Mouse (Mus musculus) telencephalon, adult 2 months (tissue): ENCODE measurements around the gene Abcb8.
A peak's percentile ranks its signal among the peaks of the same experiment; 100 is the strongest.

Experiments
- DNase-seq: peaks from one replicate; pipeline ENCODE4 v3.0.0-alpha.2; 2011; ENCODE audit warnings: low read depth, low spot score

The Abcb8 gene

DNA sequence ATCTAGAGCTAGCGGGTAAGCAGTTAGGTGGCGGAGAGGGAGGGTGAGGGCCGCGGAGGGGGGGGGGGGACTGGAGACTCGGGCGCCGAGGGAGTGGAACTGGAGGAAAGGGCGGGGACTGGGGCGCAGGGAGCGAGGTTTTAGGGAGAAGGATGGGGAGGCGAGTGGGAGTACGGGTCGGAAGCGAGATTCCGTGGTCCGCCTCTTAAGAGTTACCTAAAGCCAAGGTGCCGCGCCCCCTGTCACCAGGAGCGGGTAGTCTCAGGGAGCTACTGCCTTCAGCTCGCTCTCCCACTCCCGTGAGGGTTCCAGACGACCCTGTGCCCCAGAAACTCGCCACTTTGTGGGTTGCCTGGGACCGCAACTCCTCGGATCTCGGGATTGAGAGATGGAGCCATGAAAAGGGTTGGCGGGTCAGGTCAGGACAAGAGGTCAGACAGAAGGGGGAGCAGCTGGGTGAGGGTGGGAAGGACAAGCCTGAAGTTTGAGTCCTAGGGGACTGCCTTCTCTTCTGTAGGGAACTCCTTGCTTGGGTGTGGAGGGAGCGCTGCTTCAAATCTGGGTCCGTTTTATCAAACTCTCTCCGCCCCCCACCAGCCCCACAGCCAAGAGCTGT lies 32.1 kb downstream of the Abcb8 start:
- DNase-seq = no peak

DNA sequence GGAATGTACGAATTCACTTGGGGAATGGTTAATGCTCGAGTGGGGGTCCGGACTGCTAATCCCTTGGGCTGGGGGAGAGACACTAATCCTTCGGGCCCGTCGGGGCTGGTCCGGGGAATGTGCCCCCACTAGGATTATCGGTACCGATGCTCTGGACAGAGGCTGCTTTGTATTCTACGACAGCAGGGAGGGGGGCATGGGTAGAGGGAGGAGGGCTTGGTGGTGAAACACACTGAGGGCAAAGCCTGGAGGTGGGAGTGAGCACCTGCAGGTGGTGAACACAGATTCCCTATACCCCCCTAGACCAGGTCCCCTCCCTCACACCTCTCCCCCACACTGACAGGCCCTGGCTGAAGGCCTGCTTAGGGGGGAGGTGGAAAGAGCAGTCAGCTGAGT lies 32.6 kb downstream of the Abcb8 start:
- DNase-seq = no peak

DNA sequence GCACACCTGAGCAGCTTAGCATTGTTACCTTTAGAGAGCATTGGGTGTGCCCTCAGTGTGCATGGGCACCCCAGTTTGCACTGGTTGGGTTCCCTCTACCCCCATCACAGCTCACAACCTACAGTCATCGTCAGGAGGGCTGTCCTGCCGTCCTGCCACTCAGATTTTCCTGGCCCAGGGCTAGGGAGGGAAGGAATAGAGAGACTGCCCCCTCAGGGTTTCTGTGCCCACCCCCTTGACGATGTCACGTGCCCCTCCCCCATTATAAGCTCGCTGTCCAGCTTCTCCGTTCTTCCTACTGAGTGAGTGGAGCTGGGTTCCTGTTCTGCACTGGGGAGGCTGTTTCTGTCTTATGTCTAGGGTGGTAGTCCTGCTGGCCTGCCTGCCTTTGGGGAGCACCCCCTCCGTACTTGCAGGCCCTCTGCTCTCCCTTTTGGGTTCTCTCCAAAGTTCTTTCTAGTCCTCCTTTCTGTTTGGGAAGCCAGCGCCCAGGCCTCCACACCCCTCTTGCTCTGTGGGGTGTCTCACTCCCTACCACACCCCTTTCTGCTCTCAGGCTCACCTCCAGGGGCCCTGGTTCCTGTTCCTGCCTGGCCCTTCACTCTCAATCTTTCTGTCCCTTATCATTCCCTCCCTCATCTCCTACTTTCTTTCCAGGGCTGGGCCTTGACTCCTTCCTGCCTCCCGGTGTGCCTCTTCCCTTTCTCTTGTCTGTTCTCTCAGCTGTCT lies 33.3 kb downstream of the Abcb8 start:
- no peak for DNase-seq

DNA sequence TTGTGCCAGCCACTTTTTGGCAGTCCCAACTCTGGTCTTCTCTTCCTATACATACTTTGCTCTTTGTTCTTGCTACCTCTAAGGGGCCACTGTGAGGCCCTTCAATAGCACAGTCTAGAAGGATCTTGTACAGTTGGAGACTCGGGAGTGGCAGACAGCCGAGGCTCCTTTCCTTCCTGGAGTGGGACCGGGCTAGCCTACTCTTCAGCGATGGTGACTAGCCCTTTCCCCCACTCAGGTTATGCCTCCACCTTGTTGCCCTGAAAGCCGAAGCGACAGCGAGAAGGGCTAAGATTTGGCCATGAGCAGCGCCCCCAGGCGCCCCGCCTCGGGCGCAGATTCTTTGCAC lies 33.8 kb downstream of the Abcb8 start:
- DNase-seq = no peak

DNA sequence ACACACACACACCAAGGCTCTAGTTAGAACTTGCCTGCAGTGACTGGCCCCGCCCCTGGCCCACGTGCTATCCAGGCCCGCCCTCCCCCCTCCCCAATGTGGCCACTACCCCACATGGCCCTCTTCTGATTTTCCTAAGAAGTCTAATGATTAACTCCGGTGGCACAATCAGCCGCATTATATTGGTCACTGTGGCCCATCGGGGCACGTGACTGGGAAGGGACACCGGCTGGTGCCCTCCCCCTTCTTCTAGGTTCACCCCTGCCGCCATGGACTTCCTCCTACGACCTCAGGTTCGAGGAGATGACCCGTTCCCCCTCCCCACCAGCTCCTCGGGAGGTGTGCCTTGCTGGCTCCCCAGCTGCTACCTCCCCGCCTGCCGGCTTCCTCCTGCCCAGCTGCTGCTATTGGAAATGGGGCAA lies 34.5 kb downstream of the Abcb8 start:
- DNase-seq = no peak

DNA sequence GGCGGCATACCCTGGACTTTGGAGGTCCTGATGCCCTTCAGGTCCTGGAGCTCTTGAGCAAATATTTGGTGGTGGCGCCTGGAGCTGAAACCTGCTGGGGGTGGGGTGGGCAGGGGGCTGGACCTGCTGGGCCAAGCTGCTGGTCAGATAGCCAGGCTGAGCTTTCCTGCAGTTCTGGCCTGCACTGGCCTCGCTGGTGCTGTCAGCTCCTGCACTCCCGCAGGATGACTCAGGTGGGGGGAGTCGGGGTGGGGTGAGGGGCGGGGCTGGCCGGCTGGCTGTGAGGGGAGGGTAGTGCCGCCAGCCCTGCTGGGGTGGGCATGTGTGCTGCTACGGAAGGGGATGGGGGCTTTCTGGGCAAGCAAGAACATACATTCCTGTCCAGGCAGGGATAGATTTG lies 35.1 kb downstream of the Abcb8 start:
- DNase-seq = no peak

DNA sequence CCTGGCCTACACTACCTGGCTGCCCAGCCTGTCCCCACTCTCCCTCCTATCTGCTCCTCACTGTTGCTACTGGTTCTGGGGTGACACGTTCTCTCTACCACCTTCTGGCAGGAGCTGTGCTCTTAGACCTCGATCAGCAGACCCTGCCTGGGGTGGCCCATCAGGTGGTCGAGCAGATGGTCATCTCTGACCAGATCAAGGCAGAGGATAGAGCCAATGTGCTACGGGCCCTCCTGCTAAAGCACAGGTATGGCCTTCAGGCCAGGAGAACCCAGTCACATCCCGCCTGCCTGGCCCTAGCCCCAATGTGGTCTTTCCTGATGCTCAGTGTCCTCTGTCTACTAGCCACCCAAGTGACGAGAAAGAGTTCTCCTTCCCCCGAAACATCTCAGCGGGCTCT lies 40.5 kb downstream of the Abcb8 start:
- no peak for DNase-seq

DNA sequence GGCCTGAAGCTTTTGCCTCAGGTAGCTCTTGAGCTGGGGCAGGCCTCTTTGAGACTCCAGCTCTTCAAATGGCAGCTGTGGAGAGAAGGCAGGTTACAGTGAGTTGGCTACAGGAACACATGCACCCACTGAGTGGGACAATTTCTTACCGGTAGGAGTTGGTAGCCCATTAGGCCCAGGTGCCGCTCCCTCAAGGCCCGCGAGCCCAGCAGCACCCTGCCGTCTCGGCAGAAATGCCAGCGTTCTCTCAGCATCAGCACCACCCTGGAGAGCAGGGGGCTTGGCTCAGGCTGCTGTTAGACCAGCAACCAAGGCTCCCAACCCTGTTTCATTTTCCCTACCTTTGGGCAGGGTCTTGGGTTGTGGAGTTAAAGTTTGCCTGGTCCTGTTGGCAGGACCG lies 47.7 kb downstream of the Abcb8 start:
- DNase-seq = no peak

DNA sequence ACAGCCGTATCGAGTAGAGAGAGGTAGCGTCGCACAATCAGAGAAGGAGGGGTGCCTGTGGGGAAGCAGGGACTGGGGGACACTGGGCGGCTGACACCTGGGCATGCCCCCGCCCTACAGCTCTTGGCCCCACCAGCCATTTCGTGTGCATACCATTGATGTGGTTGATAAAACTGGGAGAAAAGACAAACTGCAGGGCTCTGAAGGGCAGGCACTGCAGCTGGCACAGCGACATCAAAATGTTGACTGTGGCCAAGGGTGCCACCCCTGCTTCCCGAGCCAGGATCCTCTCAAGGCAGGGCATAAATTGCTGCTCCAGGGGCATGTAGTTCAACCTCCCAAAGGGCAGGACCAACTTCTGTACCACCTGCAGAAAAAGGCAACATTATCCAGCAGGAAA lies 48.6 kb downstream of the Abcb8 start:
- no peak for DNase-seq

DNA sequence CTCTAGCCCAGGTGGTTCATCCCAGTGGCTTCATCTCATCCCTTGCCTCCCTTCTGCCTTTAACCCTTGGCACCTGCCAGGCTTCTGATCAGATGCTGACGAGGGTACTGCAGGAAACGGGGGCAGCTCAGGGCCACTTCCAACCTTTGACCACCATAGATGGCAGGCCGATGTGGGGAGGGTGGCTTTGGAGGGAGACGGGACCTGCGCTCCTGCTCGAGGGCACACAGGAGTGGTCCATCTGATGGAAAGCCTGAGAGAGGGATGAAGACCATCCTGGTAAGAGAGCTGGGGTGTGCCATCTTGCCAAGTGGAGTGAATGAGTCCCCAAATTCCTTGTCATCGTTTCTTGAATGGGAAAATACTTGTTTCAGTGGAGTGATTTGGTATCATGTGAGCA lies 49.7 kb downstream of the Abcb8 start:
- DNase-seq = no peak

DNA sequence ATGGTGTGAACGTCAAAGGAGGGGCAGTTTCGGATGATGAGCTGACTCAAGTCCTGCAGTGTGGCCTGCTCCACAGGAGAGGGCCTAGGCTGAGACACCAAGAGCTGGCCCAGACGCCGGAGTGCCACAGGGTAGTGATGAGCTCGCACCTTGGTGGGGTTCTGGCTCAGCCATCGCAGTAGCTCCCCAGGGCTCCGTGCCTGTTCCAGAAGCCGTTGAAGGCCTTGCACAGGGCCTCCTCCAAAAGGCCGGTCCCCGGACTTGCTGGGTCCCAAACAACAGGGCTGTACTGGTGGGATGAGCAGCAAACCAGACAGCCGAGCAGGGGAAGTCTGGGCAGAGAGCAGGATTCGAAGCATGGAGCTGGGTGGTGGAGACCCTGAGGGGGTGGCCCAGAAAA lies 50.5 kb downstream of the Abcb8 start:
- DNase-seq = no peak

DNA sequence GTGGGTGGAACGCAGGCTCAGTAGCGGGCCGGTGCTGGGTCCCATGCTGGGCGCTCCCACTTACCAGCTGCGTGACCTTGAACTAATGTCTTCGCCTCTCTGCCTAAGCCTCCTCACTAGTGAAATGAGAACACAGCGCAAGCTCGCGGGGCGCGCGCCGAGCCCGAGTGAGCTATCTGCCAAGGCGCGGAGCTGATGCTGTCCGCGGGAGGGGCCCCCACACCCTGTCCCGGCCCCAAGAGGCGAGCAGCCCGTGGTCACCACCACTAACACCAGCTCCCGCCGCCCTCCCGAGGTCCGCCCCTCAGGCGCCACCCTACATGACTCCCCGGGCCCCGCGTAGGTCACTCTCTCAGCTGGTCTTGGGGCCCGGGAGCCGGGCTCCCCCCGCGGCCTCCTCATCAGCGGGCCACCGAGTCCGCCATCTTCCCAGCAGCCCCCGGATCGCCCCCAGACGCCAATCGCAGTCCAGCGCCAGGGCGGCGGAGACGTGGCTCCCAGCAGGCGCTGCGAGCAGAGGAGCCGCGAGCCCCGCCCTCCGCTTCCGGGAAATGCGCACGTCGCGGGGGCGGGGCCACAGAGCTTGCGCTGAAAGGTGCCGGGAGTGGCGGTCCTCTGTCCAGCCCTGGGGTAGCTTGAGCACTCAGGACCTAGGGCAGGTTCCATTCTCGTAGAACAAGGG lies 51.4 kb downstream of the Abcb8 start, which contains the start of gene Fastk:
Fastk (minus strand) TSS at position 542 of the 682 bp plus-strand sequence.
- DNase-seq = peak; percentile 88

DNA sequence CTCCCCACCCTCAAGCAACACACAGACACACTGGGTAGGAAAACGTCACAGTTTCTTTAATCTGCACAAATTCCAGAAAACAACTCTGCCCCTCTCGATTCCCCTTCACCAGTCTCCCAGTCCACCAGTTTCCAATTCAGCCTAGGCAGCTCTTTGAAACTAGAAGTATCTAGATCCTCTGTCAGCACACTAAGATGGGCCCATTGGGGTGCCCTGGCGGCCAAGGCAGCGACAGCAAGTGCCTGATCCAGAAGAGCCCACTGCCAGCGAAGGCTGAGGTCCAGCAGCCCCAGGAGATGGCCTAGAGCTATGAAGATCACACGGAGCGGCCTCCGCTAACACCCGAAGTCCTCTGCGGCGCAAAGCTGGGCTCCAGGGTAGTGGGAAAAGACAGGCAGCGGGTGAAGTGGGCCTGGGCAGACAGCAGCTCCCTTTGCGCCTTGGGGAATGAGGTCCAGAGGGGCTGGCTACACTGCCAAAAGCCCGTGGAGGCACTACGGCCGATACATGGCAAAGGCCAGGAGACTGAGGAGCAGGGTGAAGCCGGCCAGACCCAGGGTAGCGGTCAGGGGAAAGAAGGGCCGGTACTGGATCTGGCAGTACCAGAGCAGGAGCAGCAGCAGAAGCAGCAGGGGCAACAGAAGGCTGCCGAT lies 52.1 kb downstream of the Abcb8 start:
- no peak for DNase-seq

DNA sequence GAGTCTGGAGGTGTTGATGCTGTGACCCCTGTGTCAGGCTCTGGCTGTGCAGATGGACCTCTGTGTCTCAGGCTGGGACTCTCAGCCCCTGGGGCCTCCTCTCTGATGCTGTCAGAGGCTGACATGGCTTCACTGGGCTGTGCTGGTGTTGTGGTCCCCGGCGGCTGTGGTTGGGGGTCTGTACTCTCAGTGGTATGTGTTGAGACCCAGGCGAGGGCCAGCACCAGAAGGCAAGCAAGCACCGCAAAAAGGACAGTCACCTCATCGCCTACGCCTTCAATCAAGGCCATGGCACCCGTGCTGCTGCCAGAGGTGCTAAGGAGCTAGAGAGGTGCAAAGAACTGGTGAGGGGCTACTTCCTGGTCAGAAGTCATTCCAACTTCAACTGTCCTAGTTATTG lies 53.2 kb downstream of the Abcb8 start:
- no peak for DNase-seq

DNA sequence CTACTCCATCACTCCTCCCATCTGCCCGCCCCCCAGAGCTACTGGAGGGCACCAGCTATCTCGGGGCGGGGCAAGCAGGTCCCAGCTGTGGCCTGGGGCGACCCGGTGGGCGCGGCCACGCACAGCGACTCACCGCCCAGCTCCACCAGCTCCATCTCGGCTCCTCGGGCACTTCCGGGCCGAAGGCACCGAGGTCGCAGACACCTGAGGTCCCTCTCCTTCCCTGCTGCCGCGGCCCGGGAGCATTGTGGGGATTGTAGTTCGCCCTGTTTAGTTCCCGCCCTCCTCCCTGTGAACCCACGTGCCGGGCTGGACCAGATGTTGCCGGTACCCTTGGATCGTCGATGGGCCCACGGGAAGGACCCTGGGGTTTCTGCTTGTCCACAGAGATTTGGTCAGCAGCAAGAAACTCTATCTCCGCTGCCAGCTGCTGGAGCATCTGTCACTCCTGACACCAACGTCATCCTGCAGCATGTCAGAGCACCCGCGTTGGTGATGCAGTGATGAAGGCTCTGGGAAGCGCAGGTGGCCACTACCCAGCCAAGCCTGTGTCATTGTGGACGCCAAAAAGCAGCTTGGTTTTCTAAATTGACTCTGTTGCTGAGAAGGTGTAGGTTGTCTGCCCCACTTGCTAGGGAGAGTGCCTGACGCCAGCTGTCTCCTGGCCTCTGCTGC lies 54.3 kb downstream of the Abcb8 start, which contains the start of gene Tmub1:
Tmub1 (minus strand) TSS at position 231 of the 675 bp plus-strand sequence.
- DNase-seq = peak; percentile 77

DNA sequence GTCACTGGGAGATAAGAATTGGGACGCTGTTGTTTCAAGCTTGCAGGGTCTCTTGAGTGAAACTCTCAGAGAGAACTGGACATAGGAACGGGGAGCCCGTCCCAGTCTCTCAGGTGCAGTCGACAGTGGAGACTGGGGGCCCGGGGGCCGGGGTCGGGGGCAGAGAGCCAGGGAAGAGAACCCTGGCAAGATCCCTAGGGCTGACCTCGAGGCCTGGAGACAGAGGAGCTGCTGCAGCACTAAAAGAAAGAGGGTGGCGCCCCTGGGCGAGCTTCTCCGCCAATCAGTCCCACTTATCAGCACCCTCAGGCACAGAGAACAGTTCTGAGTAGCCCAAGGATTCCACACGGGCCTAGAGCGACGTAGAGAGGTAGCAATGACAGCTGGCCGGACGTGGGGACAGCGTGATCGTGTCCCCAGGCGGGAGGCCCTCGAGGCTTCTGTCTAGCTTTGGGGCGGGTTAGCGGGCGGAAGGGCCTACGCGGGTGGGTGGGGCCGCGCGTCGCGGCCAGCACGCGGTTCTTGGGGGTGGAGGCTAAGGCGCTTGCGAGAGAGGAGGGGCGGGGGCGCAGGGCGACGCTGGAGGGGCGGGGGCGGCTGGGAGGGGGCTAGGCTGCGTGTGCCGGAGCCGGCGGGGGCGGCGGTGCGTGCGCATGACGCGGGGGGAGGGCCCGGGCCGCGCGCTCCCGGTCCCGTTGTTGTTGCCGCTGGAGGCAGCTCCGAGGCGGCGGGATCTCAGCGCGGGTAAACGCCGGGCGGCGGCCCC lies 58.0 kb downstream of the Abcb8 start:
- peak; percentile 81 for DNase-seq

DNA sequence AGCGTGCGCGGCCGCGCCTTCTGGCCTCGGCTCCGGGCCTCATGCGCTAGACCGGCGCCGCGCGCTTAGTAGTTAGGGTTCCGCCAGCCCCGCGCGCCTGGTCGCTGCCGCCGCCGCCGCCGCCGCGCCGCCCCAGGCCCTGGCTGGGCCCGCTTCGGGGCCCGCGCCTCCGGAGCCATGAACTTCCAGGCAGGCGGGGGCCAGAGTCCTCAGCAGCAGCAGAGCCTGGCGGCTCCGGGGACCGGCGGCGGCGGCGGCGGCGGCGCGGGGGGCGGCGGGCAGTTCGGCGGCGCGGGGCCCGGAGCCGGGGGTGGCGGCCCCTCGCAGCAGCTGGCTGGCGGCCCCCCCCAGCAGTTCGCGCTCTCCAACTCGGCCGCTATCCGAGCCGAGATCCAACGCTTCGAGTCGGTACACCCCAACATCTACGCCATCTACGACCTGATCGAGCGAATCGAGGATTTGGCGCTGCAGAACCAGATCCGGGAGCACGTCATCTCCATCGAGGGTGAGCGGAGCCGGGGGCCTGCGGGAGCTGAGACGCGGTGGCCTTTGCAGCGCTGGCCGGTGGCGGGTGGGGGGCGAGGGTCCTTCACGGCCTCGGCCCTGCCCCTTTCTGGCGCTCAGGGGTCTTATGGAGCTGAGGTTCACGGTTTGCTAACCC lies 58.7 kb downstream of the Abcb8 start, which contains the start of gene Agap3:
Agap3 (plus strand) TSS at position 148 of the 661 bp plus-strand sequence.
- DNase-seq = no peak

DNA sequence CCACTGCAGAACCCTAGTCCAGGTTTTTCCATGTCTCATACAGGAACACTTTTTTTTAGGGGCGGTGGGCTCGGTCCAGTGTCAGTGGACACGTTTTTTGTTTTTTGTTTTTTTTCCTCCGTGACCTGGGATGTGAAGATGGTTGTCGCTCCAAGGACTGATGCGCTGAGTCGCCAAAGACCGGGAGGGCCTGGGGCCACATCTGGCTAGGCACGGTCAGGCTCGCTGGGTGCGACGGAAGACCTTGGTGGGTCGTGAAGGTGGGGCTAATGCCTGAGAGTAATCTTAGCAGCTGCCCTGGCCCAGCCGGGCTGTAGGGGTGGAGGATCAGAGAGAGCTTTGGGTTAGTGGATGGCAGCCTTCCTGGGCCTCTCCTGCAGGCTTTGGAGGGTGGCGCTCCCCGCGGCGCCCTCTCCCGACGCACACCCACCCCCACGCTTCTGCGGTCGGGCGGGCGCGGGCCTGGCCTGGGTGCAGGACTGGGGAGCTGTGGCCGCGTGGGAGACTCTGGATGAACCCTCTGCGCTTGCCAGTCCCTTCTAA lies 59.3 kb downstream of the Abcb8 start:
- no peak for DNase-seq

DNA sequence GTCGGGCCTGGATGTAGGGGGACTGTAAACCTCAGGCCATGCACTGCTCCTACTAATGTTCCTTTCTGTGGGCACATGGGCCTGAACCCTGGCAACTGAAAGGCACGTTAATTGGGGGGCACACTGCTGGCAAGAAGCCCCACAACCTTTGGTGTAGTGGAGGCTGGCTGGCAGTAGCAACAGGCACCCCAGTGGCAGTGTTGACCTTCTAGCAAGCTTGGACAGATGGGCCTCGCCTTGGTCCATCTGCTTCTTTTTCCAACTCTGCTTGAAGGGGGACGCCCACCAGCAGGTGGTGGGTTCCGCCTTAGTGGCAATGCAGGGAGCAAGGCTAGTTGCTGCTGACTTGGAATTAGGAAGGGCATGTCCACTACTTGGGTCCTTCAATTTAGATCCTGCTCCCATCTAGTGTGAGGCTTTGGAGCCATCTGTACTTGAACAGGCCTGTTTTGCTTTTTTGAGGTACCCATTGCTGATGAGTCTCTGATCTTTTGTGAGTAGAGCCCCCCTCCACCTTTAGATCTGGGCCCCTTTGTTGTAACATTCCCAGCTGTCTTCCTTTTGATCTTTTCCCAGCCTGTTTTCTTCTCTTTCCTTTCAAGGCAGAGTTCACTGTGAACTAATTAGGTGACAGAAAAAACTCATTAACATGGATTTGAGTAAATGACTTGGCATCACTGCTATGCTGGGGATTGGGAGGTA lies 60.0 kb downstream of the Abcb8 start:
- no peak for DNase-seq

DNA sequence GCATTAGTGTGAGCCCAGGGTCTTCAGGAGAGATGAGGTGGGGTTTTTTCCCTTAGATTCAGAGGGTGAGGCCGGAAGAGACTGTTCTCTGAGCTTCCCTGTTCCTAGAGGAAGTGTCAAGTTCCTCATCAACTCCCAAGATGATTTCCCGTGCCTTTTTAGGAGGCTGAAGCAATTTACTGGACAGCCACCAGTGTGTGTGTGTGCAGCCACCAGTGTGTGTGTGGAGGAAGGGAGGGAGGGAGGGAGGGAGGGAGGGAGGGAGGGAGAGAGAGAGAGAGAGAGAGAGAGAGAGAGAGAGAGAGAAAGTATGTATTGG lies 60.5 kb downstream of the Abcb8 start:
- no peak for DNase-seq
